Mouse (Mus musculus) heart, adult 2 months (tissue): Measurements from ENCODE around the gene Mgea5.

ENCODE experiments used
- CTCF ChIP-seq: fragments of 200-600 bp; IDR thresholded peaks from 2 replicates; pipeline ENCODE4 v1.8.1; 2022; ENCODE audit warnings: antibody characterized with exemption, mild to moderate bottlenecking, moderate library complexity
- POLR2A ChIP-seq: fragments of 200-500 bp; IDR thresholded peaks from 2 replicates; pipeline ENCODE4 v1.6.1; 2011; ENCODE audit warnings: mild to moderate bottlenecking, low read depth, low read length, control low read depth; ENCODE audit not compliant: insufficient read depth

DNA sequence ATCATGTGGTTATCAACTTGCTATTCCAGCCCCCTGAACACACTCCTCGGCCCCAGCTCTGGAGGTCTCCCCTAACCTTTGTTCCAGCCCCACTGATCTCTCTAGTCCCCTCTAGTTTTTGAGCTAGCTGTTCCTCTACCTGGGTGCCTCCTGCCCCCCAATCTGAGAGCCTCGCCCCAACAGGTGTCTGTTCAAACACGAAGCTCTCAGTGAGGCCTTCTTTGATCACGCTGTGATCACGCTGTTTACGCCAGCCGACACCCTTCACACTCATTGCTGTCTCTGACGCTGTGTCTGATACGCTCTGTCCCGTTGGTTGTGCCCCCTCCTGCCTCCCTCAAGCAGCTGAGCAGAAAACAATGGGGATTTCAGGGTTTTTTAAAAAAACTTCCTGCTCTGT lies 50.1 kb downstream of the Mgea5 start:
- TF ChIP-seq CTCF (no peak), POLR2A (no peak)
